Mouse (Mus musculus) macrophage (primary cell): ENCODE measurements around the gene Zfp595. TPM values are rescaled to one million over a fixed set of nuclear protein-coding genes. Genes with fewer than 3 reads are reported as not detected.

Experiments used
- polyA plus RNA-seq: library from polyadenylated mRNA; stranded (reverse); fragments of 250-400 nt; gene quantifications from 3 replicates; pipeline ENCODE4 v1.2.4, GENCODE M21; 2018; ENCODE audit warnings: inconsistent platforms

Gene Zfp595
- polyA plus RNA-seq, 1 experiment from 2014 or later, result 5.1 TPM

Other genes with a start within 250 kb of the Zfp595 start
- gene Zfp708, start 234.6 kb downstream of the Zfp595 start, polyA plus RNA-seq, result 1.1 to 2.6 TPM (median 1.2 TPM) in 3 replicates
- gene Gm28557, start 224.0 kb downstream of the Zfp595 start, polyA plus RNA-seq, result 1.6 to 4.1 TPM (median 1.7 TPM) in 3 replicates
- 0.95 to 1.3 TPM (median 1.1 TPM) in 3 replicates for gene Rslcan18, start 216.3 kb downstream of the Zfp595 start, polyA plus RNA-seq
- 1.9 to 4.9 TPM (median 2.7 TPM) in 3 replicates for gene Zfp759, start 210.9 kb downstream of the Zfp595 start, polyA plus RNA-seq
- gene Rsl1, start 159.4 kb downstream of the Zfp595 start, polyA plus RNA-seq, result 6.0 to 10.7 TPM (median 8.7 TPM) in 3 replicates
- 4.4 to 6.6 TPM (median 5.4 TPM) in 3 replicates for gene Zfp455, start 138.1 kb downstream of the Zfp595 start, polyA plus RNA-seq
- 1.3 to 2.5 TPM (median 1.3 TPM) in 3 replicates for gene Zfp458, start 54.1 kb downstream of the Zfp595 start, polyA plus RNA-seq
- gene Zfp457, start 26.1 kb downstream of the Zfp595 start, polyA plus RNA-seq, result not detected in 3 replicates
- not detected in 3 replicates for gene Gm28044, start 28.0 kb upstream of the Zfp595 start, polyA plus RNA-seq
- 2.7 to 4.7 TPM (median 4.4 TPM) in 3 replicates for gene Zfp953, start 28.0 kb upstream of the Zfp595 start, polyA plus RNA-seq
- 0.44 to 0.63 TPM in 2 of 3 replicates, not detected in the other for gene Gm28041, start 43.2 kb upstream of the Zfp595 start, polyA plus RNA-seq
- 2.0 to 3.9 TPM (median 3.4 TPM) in 3 replicates for gene Zfp456, start 43.2 kb upstream of the Zfp595 start, polyA plus RNA-seq
- 6.7 to 16.2 TPM (median 12.5 TPM) in 3 replicates for gene Zfp429, start 67.2 kb upstream of the Zfp595 start, polyA plus RNA-seq
- 0.06 to 0.61 TPM (median 0.37 TPM) in 3 replicates for gene Zfp459, start 88.8 kb upstream of the Zfp595 start, polyA plus RNA-seq
- 6.3 to 10.0 TPM (median 9.7 TPM) in 3 replicates for gene Zfp874a, start 119.1 kb upstream of the Zfp595 start, polyA plus RNA-seq
- 4.9 to 9.3 TPM (median 7.7 TPM) in 3 replicates for gene Zfp874b, start 151.7 kb upstream of the Zfp595 start, polyA plus RNA-seq
- gene Zfp58, start 168.0 kb upstream of the Zfp595 start, polyA plus RNA-seq, result 4.4 to 10.5 TPM (median 6.7 TPM) in 3 replicates
- not detected in 3 replicates for gene Gm26965, start 193.6 kb upstream of the Zfp595 start, polyA plus RNA-seq
- 19.6 to 25.6 TPM (median 21.4 TPM) in 3 replicates for gene Zfp87, start 193.6 kb upstream of the Zfp595 start, polyA plus RNA-seq
- gene Zfp748, start 221.3 kb upstream of the Zfp595 start, polyA plus RNA-seq, result 5.2 to 6.7 TPM (median 6.2 TPM) in 3 replicates